Mouse (Mus musculus) layer of hippocampus, adult 18-20 months (tissue): ENCODE measurements at regions not wholly inside any gene's neighbourhood (a gene's known extent, or its start where the extent isn't known, plus 50 kb on each side); places are given as distances from the start of the nearest gene placed in this dataset.

Source experiments
- DNase-seq, 2 experiments: peaks; one replicate each; pipeline ENCODE4 v3.0.0; 2022; ENCODE audit warnings: low spot score in 2 of 2

DNA sequence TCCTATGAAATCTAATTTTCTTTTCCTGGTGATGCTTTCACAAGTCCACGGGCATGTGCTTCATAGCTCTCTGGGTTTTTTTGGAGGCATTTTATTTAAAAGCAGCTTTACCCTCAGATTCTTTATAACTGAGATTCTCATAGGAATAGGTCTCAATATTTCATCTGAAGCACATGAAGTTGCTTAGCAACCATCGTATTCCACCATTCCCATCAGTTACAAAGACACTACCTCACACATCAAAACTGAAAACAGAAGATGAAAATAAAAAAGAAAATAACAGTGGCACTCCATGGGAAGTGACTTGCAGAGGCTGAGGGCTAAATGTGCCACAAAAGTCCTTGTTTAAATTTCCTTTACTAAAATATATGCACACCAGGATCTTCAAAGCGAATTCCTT lies 384.0 kb upstream of the 1700015G11Rik start:
- DNase-seq, result no peak

DNA sequence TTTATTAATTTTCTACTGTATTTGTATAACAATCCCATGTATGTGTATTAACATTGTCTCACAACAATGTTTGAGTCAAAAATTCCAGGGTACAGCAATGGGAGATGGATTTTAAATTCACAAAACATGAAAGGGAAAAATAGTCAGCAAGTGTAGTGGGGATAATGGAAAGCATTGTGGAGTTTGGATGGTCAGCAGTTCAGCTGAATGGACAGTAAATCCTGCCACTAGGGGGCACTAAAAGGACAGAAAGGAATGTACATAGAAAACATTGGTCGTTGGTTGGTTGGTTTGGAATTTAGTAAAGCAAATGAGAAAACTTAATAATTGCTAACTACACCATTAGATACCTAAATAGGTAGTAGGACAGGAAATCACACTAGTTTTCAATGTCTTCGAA lies 376.3 kb upstream of the 1700015G11Rik start:
- DNase-seq, result peak; percentile 4 to 72
